Mouse (Mus musculus) limb, embryonic 12.5 days (tissue): Measurements from ENCODE around the gene Dph6. TPM values are rescaled to one million over a fixed set of nuclear protein-coding genes. Genes with fewer than 3 reads are reported as not detected.

ENCODE experiments used
- ATAC-seq: fragments of 200-750 bp; cut with Nextera tagmentation; 2 replicates; pipeline ENCODE4 v1.8.0; 2017; ENCODE audit warnings: low read depth, moderate TSS enrichment; ENCODE audit not compliant: insufficient number of reproducible peaks, insufficient read depth, low FRiP score, low TSS enrichment
- H3K27ac ChIP-seq: fragments of 300-500 bp; sonication (generic); 2 replicates; pipeline ENCODE4 v1.5.1; 2016; ENCODE audit warnings: mild to moderate bottlenecking, moderate library complexity
- H3K27me3 ChIP-seq: fragments of 300-500 bp; sonication (generic); 2 replicates; pipeline ENCODE4 v1.6.1; 2016; ENCODE audit warnings: mild to moderate bottlenecking, moderate library complexity
- H3K36me3 ChIP-seq: fragments of 300-500 bp; sonication (generic); 2 replicates; pipeline ENCODE4 v1.6.1; 2016; ENCODE audit warnings: mild to moderate bottlenecking, moderate library complexity
- H3K4me1 ChIP-seq: fragments of 300-500 bp; sonication (generic); replicated peaks from 2 replicates; pipeline ENCODE4 v1.6.1; 2016
- H3K4me2 ChIP-seq: fragments of 300-500 bp; sonication (generic); 2 replicates; pipeline ENCODE4 v1.6.1; 2016; ENCODE audit warnings: mild to moderate bottlenecking, moderate library complexity
- H3K4me3 ChIP-seq: fragments of 300-500 bp; sonication (generic); replicated peaks from 2 replicates; pipeline ENCODE4 v1.5.1; 2016; ENCODE audit warnings: mild to moderate bottlenecking
- H3K9ac ChIP-seq: fragments of 300-500 bp; sonication (generic); replicated peaks from 2 replicates; pipeline ENCODE4 v1.6.1; 2016; ENCODE audit warnings: mild to moderate bottlenecking, moderate library complexity
- H3K9me3 ChIP-seq: fragments of 300-500 bp; sonication (generic); 2 replicates; pipeline ENCODE4 v1.6.1; 2016; ENCODE audit warnings: mild to moderate bottlenecking, moderate library complexity
- WGBS: fragments of 180-500 bp; shearing (Covaris S2); methylation state at CpG from one replicate; pipeline ENCODE4 v1.1.7; 2016; 5-methylcytosine and 5-hydroxymethylcytosine counted together
- polyA plus RNA-seq: library from polyadenylated mRNA; unstranded; fragments of >200 nt; fragmentation: Nextera tagmentation; extraction: Ambion mirVana; gene quantifications from 2 replicates; pipeline ENCODE4 v1.2.1, GENCODE M21; 2016

Dph6 gene
- 22.7 and 23.8 TPM in 2 replicates for polyA plus RNA-seq

- Histone ChIP-seq H3K9me3 (no peaks in the 10 kb centered on the region), H3K4me1 (peaks cover 7% of the 10 kb centered on the region; the same call in 1 of the 2 replicates), H3K27me3 (no peaks in the 10 kb centered on the region), H3K4me3 (peak within 1 kb of the TSS; percentile 60), H3K4me2 (peak within 1 kb of the TSS; percentile 63), H3K9ac (peak within 1 kb of the TSS; percentile 76), H3K36me3 (no peaks in the 10 kb centered on the region), H3K27ac (peak within 1 kb of the TSS; percentile 95)
- ATAC-seq: peak; percentile 96
- WGBS: 0% methylated on average over 45 of the region's 45 CpGs
Observed at GRCm38 (mm10) chr2:114654365-114655239, at the start of gene Dph6. Dph6 (minus strand) TSS chr2:114654964.

DNA sequence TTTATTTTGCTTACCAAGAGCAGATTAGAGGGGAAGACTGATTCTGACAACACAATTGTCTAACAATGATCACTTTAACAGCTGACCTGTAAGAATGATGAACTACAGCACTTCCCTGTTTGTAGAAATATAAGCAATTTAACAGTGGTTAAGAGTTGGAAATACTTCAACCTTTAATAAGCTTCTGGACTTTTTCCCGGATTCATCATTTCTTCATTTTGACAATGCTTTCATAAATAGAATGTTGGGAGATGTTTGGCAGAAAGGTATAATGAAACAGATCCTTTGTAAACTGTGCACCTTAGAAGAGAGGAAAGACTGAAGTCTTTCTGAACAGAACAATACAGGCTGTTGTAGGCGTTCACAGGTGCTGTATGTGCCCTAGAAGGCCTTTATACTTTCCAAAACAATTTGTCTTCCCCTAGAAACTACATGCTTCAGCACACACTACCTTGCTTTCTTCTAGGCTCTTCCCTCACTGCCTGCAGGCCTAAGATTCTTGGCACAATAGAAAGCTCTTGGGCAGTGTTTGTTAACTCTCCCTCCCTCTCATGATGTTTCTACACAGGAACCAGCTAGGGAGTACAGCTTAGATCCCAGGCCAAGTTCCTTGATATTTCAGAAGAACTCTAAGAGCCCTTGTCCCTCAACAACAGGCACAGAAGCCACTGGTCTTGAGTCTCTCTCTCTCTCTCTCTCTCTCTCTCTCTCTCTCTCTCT is 46.4 kb upstream of the Dph6 start:
- no peak overlapping the region for H3K4me2 ChIP-seq
- no peak for ATAC-seq
- H3K9ac ChIP-seq: no peak overlapping the region
- WGBS: 67% methylated on average over 2 of the region's 2 CpGs
- no peak overlapping the region for H3K27ac ChIP-seq
- no peaks in the 10 kb centered on the region for H3K9me3 ChIP-seq
- H3K27me3 ChIP-seq: no peaks in the 10 kb centered on the region
- H3K4me3 ChIP-seq: no peak overlapping the region
- no peaks in the 10 kb centered on the region for H3K4me1 ChIP-seq
- no peaks in the 10 kb centered on the region for H3K36me3 ChIP-seq

- WGBS: 74% methylated on average over 2 of the region's 2 CpGs
- ATAC-seq: no peak
- Histone ChIP-seq H3K27me3 (no peaks in the 10 kb centered on the region), H3K9me3 (no peaks in the 10 kb centered on the region), H3K4me2 (no peak overlapping the region), H3K9ac (no peak overlapping the region), H3K4me1 (0 out of 2 replicates have a peak, but pooled peaks cover 5% of the 10 kb centered on the region), H3K36me3 (no peaks in the 10 kb centered on the region), H3K4me3 (no peak overlapping the region), H3K27ac (no peak overlapping the region)
Observed at GRCm38 (mm10) chr2:114691607-114692006, 36.8 kb upstream of the Dph6 start.

GRCm38 (mm10) chr2:114687483-114687882 is 32.7 kb upstream of the Dph6 start:
- no peak for ATAC-seq
- H3K4me1 ChIP-seq: 0 out of 2 replicates have a peak, but pooled peaks cover 5% of the 10 kb centered on the region
- no peak overlapping the region for H3K4me3 ChIP-seq
- H3K27ac ChIP-seq: no peak overlapping the region
- H3K4me2 ChIP-seq: no peak overlapping the region
- H3K36me3 ChIP-seq: no peaks in the 10 kb centered on the region
- no peaks in the 10 kb centered on the region for H3K27me3 ChIP-seq
- H3K9me3 ChIP-seq: no peaks in the 10 kb centered on the region
- no peak overlapping the region for H3K9ac ChIP-seq
- WGBS: 68% methylated on average over 1 of the region's 1 CpGs

- H3K27ac ChIP-seq: no peak overlapping the region
- 86% methylated on average over 4 of the region's 4 CpGs for WGBS
Observed at GRCm38 (mm10) chr2:114687081-114687480, 32.3 kb upstream of the Dph6 start.

DNA sequence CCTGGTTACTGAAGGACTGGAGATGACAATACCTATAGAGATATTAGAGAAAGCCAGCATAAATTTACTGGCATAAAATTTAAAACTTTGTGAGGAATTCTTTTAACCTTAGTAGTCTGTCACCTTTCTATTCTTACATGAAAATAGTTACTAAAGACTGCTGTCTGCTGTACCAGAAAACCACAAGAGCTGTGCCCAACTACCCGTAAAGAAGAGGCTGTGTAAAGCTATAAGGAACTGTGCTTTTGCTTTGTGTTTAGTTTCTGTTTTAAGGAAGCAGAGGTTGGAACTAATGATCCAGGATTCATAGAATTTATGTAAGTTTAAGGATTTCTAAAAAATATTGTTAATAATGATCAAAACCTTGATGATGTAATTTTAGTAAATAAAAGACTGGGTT is 19.1 kb upstream of the Dph6 start:
- Histone ChIP-seq H3K27ac (no peak overlapping the region), H3K9ac (no peak overlapping the region), H3K36me3 (no peaks in the 10 kb centered on the region), H3K4me3 (no peak overlapping the region), H3K4me1 (no peaks in the 10 kb centered on the region), H3K27me3 (no peaks in the 10 kb centered on the region), H3K9me3 (no peaks in the 10 kb centered on the region), H3K4me2 (no peak overlapping the region)
- ATAC-seq: no peak
- WGBS: 89% methylated on average over 1 of the region's 1 CpGs

More at GRCm38 (mm10) chr2:114687081-114687480, 32.3 kb upstream of the Dph6 start:
- Histone ChIP-seq H3K9me3 (no peaks in the 10 kb centered on the region), H3K4me2 (no peak overlapping the region), H3K4me1 (0 out of 2 replicates have a peak, but pooled peaks cover 5% of the 10 kb centered on the region), H3K9ac (no peak overlapping the region), H3K36me3 (no peaks in the 10 kb centered on the region), H3K4me3 (no peak overlapping the region), H3K27me3 (no peaks in the 10 kb centered on the region)
- ATAC-seq: no peak

- H3K4me1 ChIP-seq: no peaks in the 10 kb centered on the region
- WGBS: 74% methylated on average over 3 of the region's 3 CpGs
Observed at GRCm38 (mm10) chr2:114670983-114671382, 16.2 kb upstream of the Dph6 start.

GRCm38 (mm10) chr2:114658954-114659353 is 4.2 kb upstream of the Dph6 start:
- Histone ChIP-seq H3K36me3 (no peaks in the 10 kb centered on the region), H3K4me1 (peaks cover 2% of the 10 kb centered on the region; the same call in 1 of the 2 replicates), H3K9me3 (no peaks in the 10 kb centered on the region), H3K4me2 (no peak overlapping the region), H3K27ac (no peak overlapping the region), H3K27me3 (no peaks in the 10 kb centered on the region), H3K4me3 (no peak overlapping the region), H3K9ac (no peak overlapping the region)
- 85% methylated on average over 2 of the region's 2 CpGs for WGBS
- ATAC-seq: no peak

More at GRCm38 (mm10) chr2:114670983-114671382, 16.2 kb upstream of the Dph6 start:
- H3K36me3 ChIP-seq: no peaks in the 10 kb centered on the region
- ATAC-seq: no peak
- no peak overlapping the region for H3K9ac ChIP-seq
- H3K27ac ChIP-seq: no peak overlapping the region
- no peaks in the 10 kb centered on the region for H3K9me3 ChIP-seq
- no peak overlapping the region for H3K4me3 ChIP-seq
- H3K4me2 ChIP-seq: no peak overlapping the region
- H3K27me3 ChIP-seq: no peaks in the 10 kb centered on the region

GRCm38 (mm10) chr2:114646240-114646639 is 8.5 kb downstream of the Dph6 start:
- H3K9ac ChIP-seq: no peak overlapping the region
- no peak overlapping the region for H3K4me2 ChIP-seq
- no peak overlapping the region for H3K27ac ChIP-seq
- no peak overlapping the region for H3K4me3 ChIP-seq
- no peaks in the 10 kb centered on the region for H3K27me3 ChIP-seq
- H3K36me3 ChIP-seq: peaks cover 10% of the 10 kb centered on the region; the same call in 1 of the 2 replicates
- no peaks in the 10 kb centered on the region for H3K4me1 ChIP-seq
- WGBS: 81% methylated on average over 5 of the region's 5 CpGs
- H3K9me3 ChIP-seq: no peaks in the 10 kb centered on the region
- ATAC-seq: no peak

GRCm38 (mm10) chr2:114643832-114644231 is 10.9 kb downstream of the Dph6 start:
- Histone ChIP-seq H3K27ac (no peak overlapping the region), H3K4me2 (no peak overlapping the region), H3K27me3 (no peaks in the 10 kb centered on the region), H3K4me3 (no peak overlapping the region), H3K9me3 (no peaks in the 10 kb centered on the region), H3K9ac (no peak overlapping the region), H3K36me3 (peaks cover 10% of the 10 kb centered on the region; the same call in 1 of the 2 replicates), H3K4me1 (no peaks in the 10 kb centered on the region)
- WGBS: 97% methylated on average over 2 of the region's 2 CpGs
- no peak for ATAC-seq

- H3K4me3 ChIP-seq: no peak overlapping the region
- WGBS: 39% methylated on average over 4 of the region's 4 CpGs
Observed at GRCm38 (mm10) chr2:114624683-114625082, 30.1 kb downstream of the Dph6 start.

More at GRCm38 (mm10) chr2:114624683-114625082, 30.1 kb downstream of the Dph6 start:
- no peaks in the 10 kb centered on the region for H3K9me3 ChIP-seq
- ATAC-seq: no peak
- H3K36me3 ChIP-seq: no peaks in the 10 kb centered on the region
- H3K27ac ChIP-seq: no peak overlapping the region
- no peak overlapping the region for H3K9ac ChIP-seq
- no peak overlapping the region for H3K4me2 ChIP-seq
- H3K27me3 ChIP-seq: peaks cover 4% of the 10 kb centered on the region; the same call in 1 of the 2 replicates
- peaks cover 3% of the 10 kb centered on the region for H3K4me1 ChIP-seq
